Mouse (Mus musculus) kidney, embryonic 16.5 days (tissue): ENCODE measurements around the gene Rnasel. TPM values are rescaled to one million over a fixed set of nuclear protein-coding genes. Genes with fewer than 3 reads are reported as not detected.

Source experiments
- ATAC-seq: fragments of 200-750 bp; cut with Nextera tagmentation; 2 replicates; pipeline ENCODE4 v1.8.0; 2017; ENCODE audit warnings: moderate TSS enrichment; ENCODE audit not compliant: low FRiP score, low TSS enrichment
- H3K27ac ChIP-seq: fragments of 300-500 bp; sonication (generic); 2 replicates; pipeline ENCODE4 v1.5.1; 2014; ENCODE audit warnings: low read length
- H3K27me3 ChIP-seq: fragments of 300-500 bp; sonication (generic); 2 replicates; pipeline ENCODE4 v1.6.1; 2014; ENCODE audit warnings: low read length, control low read depth, mixed read lengths; ENCODE audit not compliant: insufficient read depth
- H3K36me3 ChIP-seq: fragments of 300-500 bp; sonication (generic); 2 replicates; pipeline ENCODE4 v1.6.1; 2014; ENCODE audit warnings: low read length, control low read depth, mixed read lengths; ENCODE audit not compliant: insufficient read depth
- H3K4me1 ChIP-seq: fragments of 300-500 bp; sonication (generic); 2 replicates; pipeline ENCODE4 v1.6.1; 2014; ENCODE audit warnings: low read length, control low read depth, mixed read lengths; ENCODE audit not compliant: insufficient read depth
- H3K4me2 ChIP-seq: fragments of 300-500 bp; sonication (generic); replicated peaks from 2 replicates; pipeline ENCODE4 v1.6.1; 2014; ENCODE audit warnings: low read depth, low read length
- H3K4me3 ChIP-seq: fragments of 300-500 bp; sonication (generic); 2 replicates; pipeline ENCODE4 v1.5.1; 2014; ENCODE audit warnings: mild to moderate bottlenecking, low read length
- H3K9ac ChIP-seq: fragments of 300-500 bp; sonication (generic); replicated peaks from 2 replicates; pipeline ENCODE4 v1.6.1; 2014; ENCODE audit warnings: low read length
- H3K9me3 ChIP-seq: fragments of 300-500 bp; sonication (generic); 2 replicates; pipeline ENCODE4 v1.6.1; 2016; ENCODE audit warnings: low read length, control low read depth
- WGBS: fragments of 180-500 bp; shearing (Covaris S2); extraction: QIAGEN DNeasy Blood & Tissue Kit; methylation state at CpG from one replicate; pipeline ENCODE4 v1.1.7; 2014; 5-methylcytosine and 5-hydroxymethylcytosine counted together
- polyA plus RNA-seq: library from polyadenylated mRNA; unstranded; fragments of >200 nt; fragmentation: Nextera tagmentation; extraction: Ambion mirVana; gene quantifications from 2 replicates; pipeline ENCODE4 v1.2.1, GENCODE M21; 2015

Gene Rnasel
- polyA plus RNA-seq, 1 experiment from 2014 or later, result 10.7 TPM

DNA sequence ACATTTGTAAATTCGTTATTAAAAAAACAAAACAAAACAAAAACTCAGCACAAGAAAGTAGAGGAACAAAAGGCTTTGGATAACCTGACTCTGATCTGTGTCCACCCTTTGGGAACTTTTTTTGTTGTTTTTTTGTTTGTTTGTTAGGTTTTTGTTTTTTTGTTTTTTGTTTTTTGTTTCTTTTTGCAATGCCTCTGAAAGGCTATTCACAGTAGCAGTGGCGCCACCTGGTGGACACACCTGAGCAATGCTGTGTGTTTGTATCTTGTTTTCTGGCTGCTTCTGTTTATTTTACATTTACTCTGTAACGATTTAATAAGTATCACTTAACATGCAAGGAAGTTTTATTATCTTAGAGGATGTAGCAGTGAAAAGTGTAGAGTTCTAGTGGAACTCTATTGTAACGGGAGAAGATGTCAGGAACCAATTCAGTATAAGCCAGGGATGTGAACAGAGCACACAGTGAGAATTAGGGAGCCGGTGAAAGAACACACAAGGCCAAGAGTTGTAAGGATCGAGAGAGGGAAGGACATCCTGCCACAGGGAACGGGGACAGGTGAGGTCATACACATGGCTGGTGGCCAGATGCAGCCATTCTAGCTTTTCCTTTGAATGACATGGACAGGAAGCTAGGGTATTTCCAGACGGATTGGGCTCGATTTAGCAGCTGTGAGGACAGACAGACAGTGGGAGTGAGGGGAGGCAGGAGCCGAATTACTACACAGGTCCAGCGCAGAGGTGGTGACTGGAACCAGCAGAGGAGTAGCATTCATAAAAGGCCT, 6.7 kb upstream of the Rnasel start:
- Histone ChIP-seq H3K4me3 (no peak overlapping the region; the same call in 1 of the 2 replicates), H3K27me3 (peaks cover 27% of the 10 kb centered on the region), H3K9me3 (no peaks in the 10 kb centered on the region), H3K4me1 (peaks cover 14% of the 10 kb centered on the region), H3K36me3 (0 out of 2 replicates have a peak, but pooled peaks cover 2% of the 10 kb centered on the region), H3K4me2 (peak overlapping the region; percentile 78), H3K9ac (0 out of 2 replicates have a peak overlapping the region, but pooled peaks have one; percentile 25), H3K27ac (no peak overlapping the region)
- ATAC-seq, result no peak
- 43% methylated on average over 11 of the region's 11 CpGs for WGBS

DNA sequence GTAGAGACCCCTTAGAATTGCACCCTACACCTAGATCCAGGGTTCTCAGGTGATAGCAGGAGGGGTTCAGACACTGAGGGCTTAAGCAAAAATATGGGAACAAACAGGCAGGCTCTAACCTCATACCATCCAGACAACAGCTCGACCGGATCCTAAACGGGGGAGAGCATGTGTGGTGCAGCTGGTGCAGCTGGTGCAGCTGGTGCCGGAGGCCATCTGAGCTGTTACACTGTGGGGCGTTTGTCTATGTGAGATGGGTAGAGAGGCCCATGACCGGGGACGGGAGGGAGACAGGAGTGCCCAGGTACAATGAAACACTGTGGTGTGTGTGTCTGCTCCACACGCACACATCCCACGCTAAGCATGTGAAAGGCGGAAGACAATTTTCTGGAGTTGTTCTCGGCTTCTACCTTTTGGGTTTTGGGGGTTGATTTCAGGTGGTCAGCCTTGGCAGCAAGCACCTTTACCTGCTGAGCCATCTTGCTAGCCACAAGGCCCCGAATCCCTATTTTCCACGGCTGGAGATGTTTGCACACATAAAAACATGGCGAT, 3.0 kb upstream of the Rnasel start:
- Histone ChIP-seq H3K4me3 (no peak overlapping the region), H3K9ac (no peak overlapping the region), H3K4me1 (peaks cover 23% of the 10 kb centered on the region), H3K9me3 (no peaks in the 10 kb centered on the region), H3K36me3 (0 out of 2 replicates have a peak, but pooled peaks cover 2% of the 10 kb centered on the region), H3K27ac (no peak overlapping the region), H3K4me2 (no peak overlapping the region), H3K27me3 (peaks cover 7% of the 10 kb centered on the region)
- WGBS, result 79% methylated on average over 14 of the region's 14 CpGs
- no peak for ATAC-seq

DNA sequence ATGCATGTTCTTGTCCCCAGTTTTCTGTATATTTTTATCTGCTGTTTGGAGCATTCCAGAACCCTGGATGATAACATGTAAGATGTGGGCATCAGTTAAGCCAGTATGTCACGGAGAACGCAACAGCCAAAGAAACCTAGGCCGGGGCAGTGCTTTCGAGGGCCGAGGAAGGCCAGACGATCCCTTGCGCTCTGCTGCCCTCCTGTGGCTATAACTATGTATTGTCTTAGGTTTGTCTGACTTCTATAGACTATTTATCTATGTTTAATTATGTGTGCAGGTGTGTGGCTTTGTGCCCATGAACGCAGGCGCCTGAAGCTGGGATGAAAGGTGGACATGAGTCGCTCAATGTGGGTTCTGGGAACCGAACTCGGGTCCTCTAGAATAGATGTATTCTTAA, 2.5 kb upstream of the Rnasel start:
- H3K4me3 ChIP-seq, result no peak overlapping the region
- H3K27me3 ChIP-seq, result peaks cover 3% of the 10 kb centered on the region; the same call in 1 of the 2 replicates
- H3K9ac ChIP-seq, result no peak overlapping the region
- no peak for ATAC-seq
- H3K4me1 ChIP-seq, result peaks cover 23% of the 10 kb centered on the region
- no peak overlapping the region for H3K27ac ChIP-seq
- no peak overlapping the region for H3K4me2 ChIP-seq
- H3K9me3 ChIP-seq, result no peaks in the 10 kb centered on the region
- H3K36me3 ChIP-seq, result 0 out of 2 replicates have a peak, but pooled peaks cover 2% of the 10 kb centered on the region
- 4% methylated on average over 12 of the region's 12 CpGs for WGBS

DNA sequence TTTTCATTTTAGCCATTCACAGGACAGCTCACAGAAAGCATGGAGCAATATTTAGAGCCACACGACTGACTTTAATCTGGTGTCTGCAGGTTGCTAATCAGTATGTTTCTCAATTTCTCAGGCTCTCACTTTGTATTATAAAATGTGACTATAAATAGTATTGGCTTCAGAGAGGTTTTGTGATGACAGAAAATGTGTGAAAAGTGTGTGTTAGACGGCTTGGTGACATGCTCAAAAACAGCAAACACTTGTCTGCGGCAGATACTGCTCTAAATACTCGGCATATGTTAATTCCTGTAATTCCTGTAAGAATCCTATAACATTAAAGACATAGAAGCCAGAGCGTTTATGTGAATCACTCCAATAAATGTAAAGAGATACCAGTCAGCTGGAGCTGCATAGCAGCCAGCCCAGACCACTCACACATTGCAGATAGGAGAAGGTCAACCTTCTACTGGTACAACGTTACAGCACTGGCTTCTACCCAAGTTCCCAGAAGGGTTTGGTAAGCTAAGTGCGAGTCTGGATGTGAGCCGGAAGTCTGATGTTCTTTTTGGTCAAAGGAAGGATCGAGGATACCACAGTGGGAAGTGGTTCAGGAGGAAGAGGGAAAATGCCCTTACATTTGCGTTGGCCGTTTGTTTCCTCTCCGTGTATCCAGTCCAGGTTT, 1.2 kb upstream of the Rnasel start:
- no peaks in the 10 kb centered on the region for H3K27me3 ChIP-seq
- no peak overlapping the region for H3K9ac ChIP-seq
- ATAC-seq, result no peak
- peak overlapping the region; percentile 81 for H3K27ac ChIP-seq
- no peak overlapping the region for H3K4me3 ChIP-seq
- 0 out of 2 replicates have a peak, but pooled peaks cover 2% of the 10 kb centered on the region for H3K36me3 ChIP-seq
- peak overlapping the region; percentile 59 for H3K4me2 ChIP-seq
- peaks cover 18% of the 10 kb centered on the region; the same call in 1 of the 2 replicates for H3K4me1 ChIP-seq
- WGBS, result 59% methylated on average over 12 of the region's 12 CpGs
- H3K9me3 ChIP-seq, result no peaks in the 10 kb centered on the region

DNA sequence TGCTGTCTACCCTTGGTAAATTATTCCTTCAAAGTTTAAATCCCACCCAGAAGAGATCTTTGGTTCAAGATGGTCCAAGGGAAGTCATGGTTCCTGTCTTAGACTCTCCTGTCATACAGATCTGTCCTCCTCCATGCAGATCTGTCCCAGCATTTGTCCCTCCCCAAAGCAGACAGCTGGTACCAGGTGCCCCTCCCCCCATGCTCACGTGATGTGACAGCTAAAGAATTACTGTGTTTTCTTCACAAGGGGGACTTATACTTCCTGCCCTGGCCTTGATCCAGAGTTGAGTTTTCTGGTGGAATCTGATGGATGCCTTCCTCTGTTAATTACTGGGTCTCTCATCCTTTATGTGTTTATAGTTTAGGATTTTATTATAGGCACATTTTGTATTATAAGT, 677 bp upstream of the Rnasel start:
- Histone ChIP-seq H3K27me3 (no peaks in the 10 kb centered on the region), H3K4me2 (peak overlapping the region; percentile 59), H3K9me3 (no peaks in the 10 kb centered on the region), H3K27ac (peak overlapping the region; percentile 81), H3K36me3 (0 out of 2 replicates have a peak, but pooled peaks cover 2% of the 10 kb centered on the region), H3K4me3 (no peak overlapping the region), H3K9ac (no peak overlapping the region), H3K4me1 (peaks cover 18% of the 10 kb centered on the region; the same call in 1 of the 2 replicates)
- peak; percentile 36; the same call in 1 of the 2 replicates for ATAC-seq
- 7% methylated on average over 1 of the region's 1 CpGs for WGBS

DNA sequence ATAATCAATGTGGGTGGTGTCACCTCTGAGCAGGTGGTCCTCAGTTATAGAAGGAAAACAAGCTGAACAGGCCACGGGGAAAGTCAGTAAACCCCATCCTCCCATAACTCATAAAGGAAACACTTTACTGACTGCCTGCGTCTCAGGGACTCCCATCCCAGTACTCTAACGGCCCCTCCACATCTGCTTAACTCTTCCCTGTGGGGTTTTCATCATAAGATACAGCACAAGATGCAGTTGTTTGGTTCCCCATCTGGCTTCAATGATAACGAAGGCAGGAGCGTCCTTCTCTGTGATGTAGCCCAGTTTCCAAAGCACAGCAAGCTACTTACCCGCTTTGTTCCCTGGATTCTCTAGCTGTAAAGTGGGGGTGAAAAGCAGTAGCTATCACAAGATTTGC, 828 bp downstream of the Rnasel start:
- ATAC-seq, result no peak
- 51% methylated on average over 6 of the region's 6 CpGs for WGBS
- Histone ChIP-seq H3K27me3 (no peaks in the 10 kb centered on the region), H3K36me3 (no peaks in the 10 kb centered on the region), H3K27ac (no peak overlapping the region), H3K9ac (peak overlapping the region; percentile 74), H3K9me3 (no peaks in the 10 kb centered on the region), H3K4me3 (peak overlapping the region; percentile 45), H3K4me1 (peaks cover 18% of the 10 kb centered on the region; the same call in 1 of the 2 replicates), H3K4me2 (peak overlapping the region; percentile 59)

DNA sequence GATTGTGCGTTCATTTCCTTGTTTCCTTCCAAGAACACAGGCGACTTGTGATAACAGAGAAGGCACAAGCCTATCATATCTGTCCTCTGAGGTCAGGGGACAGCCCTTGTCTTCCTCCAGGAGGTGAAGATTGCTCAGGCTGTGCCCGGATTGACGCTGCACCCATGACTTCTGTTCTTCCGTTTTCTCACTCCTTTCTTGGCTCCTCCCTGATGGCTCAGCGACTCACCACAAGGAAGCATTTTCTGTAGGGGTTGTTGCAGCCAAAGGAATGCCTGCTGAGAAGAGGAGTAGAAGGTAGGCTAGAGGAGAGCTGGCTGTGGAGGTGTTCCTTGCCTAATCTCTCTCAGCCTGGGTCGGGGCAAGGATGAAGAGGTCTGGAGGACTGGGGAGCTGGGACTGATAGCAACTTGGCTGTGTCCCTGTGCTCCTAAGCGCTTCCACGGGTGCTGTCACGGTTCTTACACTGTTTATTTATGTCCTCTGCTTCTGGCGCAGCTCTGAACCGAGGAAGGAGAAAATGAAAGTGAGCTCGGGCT, 2.6 kb downstream of the Rnasel start:
- ATAC-seq, result no peak
- 26% methylated on average over 13 of the region's 13 CpGs for WGBS
- Histone ChIP-seq H3K4me2 (peak overlapping the region; percentile 53), H3K9ac (peak overlapping the region; percentile 58), H3K36me3 (no peaks in the 10 kb centered on the region), H3K27ac (peak overlapping the region; percentile 65), H3K4me3 (peak overlapping the region; percentile 42), H3K4me1 (peaks cover 18% of the 10 kb centered on the region; the same call in 1 of the 2 replicates), H3K9me3 (no peaks in the 10 kb centered on the region), H3K27me3 (no peaks in the 10 kb centered on the region)

DNA sequence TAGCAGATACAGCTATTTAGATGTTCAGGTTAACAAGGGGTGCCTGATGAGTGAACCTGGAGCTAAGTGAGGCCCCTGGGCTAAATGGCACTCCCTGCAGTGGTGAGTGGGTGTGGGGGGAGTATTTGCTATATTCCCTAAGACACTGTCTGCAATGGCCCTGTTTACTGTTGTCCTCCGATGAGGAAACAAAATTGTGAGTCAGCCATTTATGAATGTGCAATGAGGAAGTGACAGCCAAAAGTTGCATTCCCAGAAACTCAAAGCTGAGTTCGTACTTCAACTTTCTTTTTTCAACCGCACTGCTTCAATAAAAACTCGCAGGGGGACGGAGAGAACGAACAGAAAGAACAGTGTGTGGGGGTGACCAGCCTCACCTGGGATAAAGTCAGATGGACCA, 3.3 kb downstream of the Rnasel start:
- H3K9ac ChIP-seq, result peak overlapping the region; percentile 58
- ATAC-seq, result no peak
- peak overlapping the region; percentile 53 for H3K4me2 ChIP-seq
- peaks cover 18% of the 10 kb centered on the region; the same call in 1 of the 2 replicates for H3K4me1 ChIP-seq
- no peaks in the 10 kb centered on the region for H3K36me3 ChIP-seq
- peak overlapping the region; percentile 42; the same call in 1 of the 2 replicates for H3K4me3 ChIP-seq
- no peaks in the 10 kb centered on the region for H3K9me3 ChIP-seq
- 76% methylated on average over 6 of the region's 6 CpGs for WGBS
- H3K27me3 ChIP-seq, result no peaks in the 10 kb centered on the region
- H3K27ac ChIP-seq, result peak overlapping the region; percentile 65

DNA sequence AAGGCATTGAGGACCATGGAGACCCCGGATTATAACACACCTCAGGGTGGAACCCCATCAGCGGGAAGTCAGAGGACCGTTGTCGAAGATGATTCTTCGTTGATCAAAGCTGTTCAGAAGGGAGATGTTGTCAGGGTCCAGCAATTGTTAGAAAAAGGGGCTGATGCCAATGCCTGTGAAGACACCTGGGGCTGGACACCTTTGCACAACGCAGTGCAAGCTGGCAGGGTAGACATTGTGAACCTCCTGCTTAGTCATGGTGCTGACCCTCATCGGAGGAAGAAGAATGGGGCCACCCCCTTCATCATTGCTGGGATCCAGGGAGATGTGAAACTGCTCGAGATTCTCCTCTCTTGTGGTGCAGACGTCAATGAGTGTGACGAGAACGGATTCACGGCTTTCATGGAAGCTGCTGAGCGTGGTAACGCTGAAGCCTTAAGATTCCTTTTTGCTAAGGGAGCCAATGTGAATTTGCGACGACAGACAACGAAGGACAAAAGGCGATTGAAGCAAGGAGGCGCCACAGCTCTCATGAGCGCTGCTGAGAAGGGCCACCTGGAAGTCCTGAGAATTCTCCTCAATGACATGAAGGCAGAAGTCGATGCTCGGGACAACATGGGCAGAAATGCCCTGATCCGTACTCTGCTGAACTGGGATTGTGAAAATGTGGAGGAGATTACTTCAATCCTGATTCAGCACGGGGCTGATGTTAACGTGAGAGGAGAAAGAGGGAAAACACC, 4.7 kb downstream of the Rnasel start:
- Histone ChIP-seq H3K36me3 (no peaks in the 10 kb centered on the region), H3K4me3 (no peak overlapping the region), H3K27ac (no peak overlapping the region), H3K27me3 (no peaks in the 10 kb centered on the region), H3K9ac (no peak overlapping the region), H3K9me3 (no peaks in the 10 kb centered on the region), H3K4me1 (peaks cover 11% of the 10 kb centered on the region; the same call in 1 of the 2 replicates), H3K4me2 (no peak overlapping the region)
- no peak for ATAC-seq
- 75% methylated on average over 25 of the region's 25 CpGs for WGBS
